Mouse (Mus musculus): Measurements from ENCODE around the gene Raet1e. TPM values are rescaled to one million over a fixed set of nuclear protein-coding genes. Genes with fewer than 3 reads are reported as not detected.
"Not testable (repeated sequence)": the region's sequence is repeated elsewhere in the genome, so short reads cannot be mapped to it uniquely, and the experiment has no call there.

Gene Raet1e
- polyA plus RNA-seq, 1 experiment from 2014 or later: 5.3 TPM

DNA sequence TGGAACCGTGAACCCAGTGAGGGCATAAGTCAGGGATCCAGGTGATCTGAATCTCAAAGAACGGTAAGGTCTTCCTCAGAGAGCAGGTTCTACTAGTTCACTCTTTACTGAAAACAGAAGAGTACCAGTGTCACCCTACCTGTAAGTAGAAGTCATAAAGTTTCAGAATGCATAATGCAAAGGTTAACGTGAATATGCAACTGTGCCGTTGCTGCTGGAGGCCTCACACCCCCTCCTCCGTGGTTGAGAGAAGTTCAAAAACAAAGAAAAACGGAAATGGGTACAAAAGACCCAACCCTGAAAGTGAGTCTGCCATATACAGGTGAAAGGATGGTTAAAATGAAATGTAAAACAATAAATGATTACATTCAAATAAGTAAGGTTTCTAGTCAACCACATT lies 145.4 kb downstream of the Raet1e start:
- Histone ChIP-seq H3K4me3 (ENCODE audit: low read depth, low read length) (no peak overlapping the region), H3K4me2 (replicated peaks; ENCODE audit: low read depth) (no peak overlapping the region), H3K9me3 (ENCODE audit: control insufficient read depth, low read length) (no peaks in the 10 kb centered on the region), H3K27me3 (ENCODE audit: control insufficient read depth, insufficient read depth, low read length) (no peaks in the 10 kb centered on the region), H3K4me1 (replicated peaks; ENCODE audit: control insufficient read depth, insufficient read depth) (no peaks in the 10 kb centered on the region), H3K36me3 (ENCODE audit: control insufficient read depth, insufficient read depth, low read length) (no peaks in the 10 kb centered on the region), H3K27ac (replicated peaks) (no peak overlapping the region), H3K9ac (ENCODE audit: low read length) (no peak overlapping the region)
- DNase-seq (ENCODE audit: low spot score) (no peak), ATAC-seq (ENCODE audit: low FRiP score, low TSS enrichment) (no peak)
- TF ChIP-seq EP300 (optimal IDR thresholded peaks at IDR 0.05): no peak
- no peak for TF ChIP-seq CTCF (IDR thresholded peaks at IDR 0.05; ENCODE audit: low read depth)
- WGBS: 85% methylated on average over 6 of the region's 6 CpGs

DNA sequence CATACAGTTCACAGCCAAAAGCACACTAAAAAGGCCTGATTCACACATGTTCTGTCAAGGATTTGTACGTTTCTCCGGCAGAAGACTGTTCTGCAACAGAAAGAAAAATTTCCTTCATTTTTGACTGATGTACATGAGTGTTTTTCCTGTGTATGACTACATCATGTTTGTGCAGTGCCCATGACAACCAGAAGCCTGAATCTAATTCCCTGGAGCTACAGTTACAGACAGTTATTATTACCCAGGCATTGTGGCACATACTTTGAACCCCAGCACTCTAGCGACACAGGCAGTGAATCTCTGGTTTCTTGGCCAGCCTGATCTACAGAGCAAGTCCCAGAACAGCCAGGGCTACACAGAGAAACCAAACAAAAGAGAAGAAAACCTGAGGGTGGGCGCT lies 147.4 kb downstream of the Raet1e start:
- DNase-seq (ENCODE audit: low spot score) (no peak), ATAC-seq (ENCODE audit: low FRiP score, low TSS enrichment) (no peak)
- Histone ChIP-seq H3K4me2 (replicated peaks; ENCODE audit: low read depth) (no peak overlapping the region), H3K36me3 (ENCODE audit: control insufficient read depth, insufficient read depth, low read length) (no peaks in the 10 kb centered on the region), H3K27me3 (ENCODE audit: control insufficient read depth, insufficient read depth, low read length) (no peaks in the 10 kb centered on the region), H3K9me3 (ENCODE audit: control insufficient read depth, low read length) (no peaks in the 10 kb centered on the region), H3K4me1 (replicated peaks; ENCODE audit: control insufficient read depth, insufficient read depth) (no peaks in the 10 kb centered on the region), H3K27ac (replicated peaks) (no peak overlapping the region), H3K9ac (ENCODE audit: low read length) (no peak overlapping the region), H3K4me3 (ENCODE audit: low read depth, low read length) (no peak overlapping the region)
- 73% methylated on average over 4 of the region's 4 CpGs for WGBS
- no peak for TF ChIP-seq CTCF (IDR thresholded peaks at IDR 0.05; ENCODE audit: low read depth)
- no peak for TF ChIP-seq EP300 (optimal IDR thresholded peaks at IDR 0.05)

DNA sequence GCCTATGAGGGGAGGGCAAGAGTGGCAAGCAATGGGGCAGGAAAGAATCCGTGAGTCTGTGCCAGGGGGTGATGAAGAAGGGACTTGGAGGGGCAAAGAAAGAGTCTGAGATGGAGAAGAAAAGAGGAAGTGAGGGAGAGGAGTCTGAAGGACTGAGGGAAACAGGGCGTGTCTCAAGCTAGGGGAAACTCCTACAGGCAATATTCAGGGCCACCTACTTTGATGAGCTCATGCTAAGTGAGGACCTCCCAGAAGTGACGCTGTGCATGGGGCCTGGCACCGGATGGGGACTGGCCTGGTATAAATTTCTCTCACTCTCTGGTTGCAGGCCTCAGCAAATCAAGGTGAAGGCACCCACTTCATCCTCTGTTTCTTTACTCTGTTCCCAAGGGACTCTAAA lies 148.1 kb downstream of the Raet1e start:
- peak; percentile 57; the same call in 1 of the 2 replicates for ATAC-seq (ENCODE audit: low FRiP score, low TSS enrichment)
- Histone ChIP-seq H3K4me1 (replicated peaks; ENCODE audit: control insufficient read depth, insufficient read depth) (no peaks in the 10 kb centered on the region), H3K4me2 (replicated peaks; ENCODE audit: low read depth) (no peak overlapping the region), H3K4me3 (ENCODE audit: low read depth, low read length) (no peak overlapping the region), H3K9ac (ENCODE audit: low read length) (no peak overlapping the region), H3K27ac (replicated peaks) (no peak overlapping the region), H3K27me3 (ENCODE audit: control insufficient read depth, insufficient read depth, low read length) (no peaks in the 10 kb centered on the region), H3K9me3 (ENCODE audit: control insufficient read depth, low read length) (no peaks in the 10 kb centered on the region), H3K36me3 (ENCODE audit: control insufficient read depth, insufficient read depth, low read length) (no peaks in the 10 kb centered on the region)
- 65% methylated on average over 4 of the region's 4 CpGs for WGBS
- TF ChIP-seq EP300 (optimal IDR thresholded peaks at IDR 0.05): no peak
- TF ChIP-seq CTCF (IDR thresholded peaks at IDR 0.05; ENCODE audit: low read depth): no peak
- DNase-seq (ENCODE audit: low spot score): no peak

DNA sequence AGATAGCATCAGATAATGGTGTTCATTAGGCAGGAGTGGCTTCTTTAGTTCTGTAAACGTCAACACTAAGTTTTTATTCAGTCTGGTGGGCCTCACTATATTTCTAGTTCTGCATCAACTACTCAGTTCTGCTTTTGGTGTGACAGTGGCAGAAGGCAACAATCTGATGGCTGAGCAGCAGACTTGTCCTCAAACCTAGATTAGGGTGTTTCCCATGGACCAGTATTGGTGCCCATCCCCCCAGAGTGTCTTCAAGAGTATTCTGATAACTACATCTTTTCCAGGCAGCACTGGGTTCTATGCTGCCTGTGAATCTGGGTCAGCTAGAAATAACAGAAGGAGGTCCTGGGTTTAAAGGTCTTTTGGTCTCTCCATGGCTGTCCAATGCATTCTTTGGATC lies 149.9 kb downstream of the Raet1e start:
- Histone ChIP-seq H3K4me1 (replicated peaks; ENCODE audit: control insufficient read depth, insufficient read depth) (no peaks in the 10 kb centered on the region), H3K4me3 (ENCODE audit: low read depth, low read length) (no peak overlapping the region), H3K27ac (replicated peaks) (no peak overlapping the region), H3K4me2 (replicated peaks; ENCODE audit: low read depth) (no peak overlapping the region), H3K36me3 (ENCODE audit: control insufficient read depth, insufficient read depth, low read length) (no peaks in the 10 kb centered on the region), H3K9ac (ENCODE audit: low read length) (no peak overlapping the region), H3K27me3 (ENCODE audit: control insufficient read depth, insufficient read depth, low read length) (no peaks in the 10 kb centered on the region), H3K9me3 (ENCODE audit: control insufficient read depth, low read length) (no peaks in the 10 kb centered on the region)
- DNase-seq (ENCODE audit: low spot score) (no peak), ATAC-seq (ENCODE audit: low FRiP score, low TSS enrichment) (no peak)
- no peak for TF ChIP-seq CTCF (IDR thresholded peaks at IDR 0.05; ENCODE audit: low read depth)
- no peak for TF ChIP-seq EP300 (optimal IDR thresholded peaks at IDR 0.05)
- 57% methylated on average over 1 of the region's 1 CpGs for WGBS

DNA sequence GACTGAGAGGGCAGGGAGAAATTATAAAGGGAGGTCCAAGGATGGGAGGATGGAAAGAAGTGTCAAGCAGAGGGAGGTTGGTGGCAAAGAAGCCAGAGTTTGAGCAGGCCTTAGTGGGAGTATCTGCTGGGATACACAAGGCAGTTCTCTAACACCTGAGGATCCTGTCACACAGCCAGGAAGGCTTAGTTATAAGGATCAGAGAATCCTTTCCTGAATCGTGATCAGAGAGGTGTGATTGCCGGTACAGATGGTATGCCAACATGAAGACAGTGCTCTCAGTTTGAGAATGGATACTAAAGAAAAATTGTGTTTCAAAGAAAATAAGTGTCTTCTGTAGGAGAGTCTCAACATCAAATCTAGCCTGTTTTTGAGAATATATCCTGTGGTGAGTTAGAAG lies 164.5 kb downstream of the Raet1e start:
- H3K36me3 ChIP-seq (ENCODE audit: control insufficient read depth, insufficient read depth, low read length): no peaks in the 10 kb centered on the region
- no peaks in the 10 kb centered on the region for H3K9me3 ChIP-seq (ENCODE audit: control insufficient read depth, low read length)
- ATAC-seq (ENCODE audit: low FRiP score, low TSS enrichment): no peak
- H3K4me1 ChIP-seq (replicated peaks; ENCODE audit: control insufficient read depth, insufficient read depth): no peaks in the 10 kb centered on the region
- H3K27ac ChIP-seq (replicated peaks): no peak overlapping the region
- DNase-seq (ENCODE audit: low spot score): no peak
- H3K9ac ChIP-seq (ENCODE audit: low read length): no peak overlapping the region
- 89% methylated on average over 2 of the region's 2 CpGs for WGBS
- TF ChIP-seq CTCF (IDR thresholded peaks at IDR 0.05; ENCODE audit: low read depth) (no peak), EP300 (optimal IDR thresholded peaks at IDR 0.05) (no peak)
- no peak overlapping the region for H3K4me3 ChIP-seq (ENCODE audit: low read depth, low read length)
- H3K4me2 ChIP-seq (replicated peaks; ENCODE audit: low read depth): no peak overlapping the region
- no peaks in the 10 kb centered on the region for H3K27me3 ChIP-seq (ENCODE audit: control insufficient read depth, insufficient read depth, low read length)

DNA sequence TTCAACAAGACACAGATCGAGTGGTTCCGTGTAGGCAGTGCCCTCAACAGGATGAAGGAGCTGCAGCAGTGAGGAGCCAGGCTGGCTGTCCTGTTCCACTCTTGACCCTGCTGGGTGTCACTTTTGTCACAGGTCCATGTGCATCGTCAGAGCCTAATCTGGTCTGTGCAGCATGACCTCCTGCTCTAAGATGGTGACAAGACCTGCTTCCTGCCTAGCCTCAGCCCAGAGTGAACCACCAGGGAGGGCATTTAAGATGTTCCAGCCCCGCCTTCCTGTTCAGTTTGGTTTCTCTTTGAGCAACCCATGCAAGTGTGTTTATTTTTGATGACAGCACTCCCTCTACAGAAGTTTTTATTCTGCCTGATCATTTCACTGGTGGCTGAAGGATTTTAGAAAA lies 187.4 kb downstream of the Raet1e start:
- not testable (repeated sequence) for H3K4me3 ChIP-seq (ENCODE audit: low read depth, low read length); H3K4me2 ChIP-seq (replicated peaks; ENCODE audit: low read depth); H3K9ac ChIP-seq (ENCODE audit: low read length); H3K27ac ChIP-seq (replicated peaks); H3K9me3 ChIP-seq (ENCODE audit: control insufficient read depth, low read length); DNase-seq (ENCODE audit: low spot score); ATAC-seq (ENCODE audit: low FRiP score, low TSS enrichment); H3K4me1 ChIP-seq (replicated peaks; ENCODE audit: control insufficient read depth, insufficient read depth); H3K36me3 ChIP-seq (ENCODE audit: control insufficient read depth, insufficient read depth, low read length); H3K27me3 ChIP-seq (ENCODE audit: control insufficient read depth, insufficient read depth, low read length)
- WGBS: 73% methylated on average over 4 of the region's 4 CpGs

DNA sequence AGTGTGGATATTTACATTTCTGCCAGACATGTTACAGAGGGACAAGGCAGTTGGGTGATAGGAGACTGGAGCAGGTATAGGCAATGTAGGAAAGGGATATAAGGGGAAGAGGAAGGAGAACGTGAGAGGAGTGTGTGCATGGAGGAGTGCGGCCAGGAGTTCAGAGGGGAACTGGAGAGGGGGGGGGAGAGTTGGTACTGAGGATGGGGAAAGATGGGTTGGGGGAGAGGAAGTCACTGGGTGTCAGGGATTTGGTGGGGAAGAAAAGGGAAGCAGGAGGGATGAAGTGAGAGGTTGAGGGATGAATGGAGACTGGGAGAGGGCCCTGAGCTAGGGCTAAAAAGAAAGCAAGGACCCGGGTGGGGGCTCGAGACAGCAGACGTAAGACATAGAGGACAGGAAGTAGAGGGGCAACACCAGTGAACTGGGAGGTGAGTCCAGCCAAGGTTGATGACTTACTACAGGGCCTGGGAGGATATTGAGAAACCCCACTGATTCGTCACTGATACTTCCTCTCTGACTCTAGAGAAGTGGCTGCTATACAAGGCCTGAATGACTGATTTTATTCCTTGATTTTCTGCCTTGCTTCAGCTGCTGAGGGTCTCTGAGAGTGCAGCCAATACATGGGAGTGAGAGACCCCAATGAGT lies 195.3 kb downstream of the Raet1e start:
- not testable (repeated sequence) for H3K4me2 ChIP-seq (replicated peaks; ENCODE audit: low read depth); H3K4me3 ChIP-seq (ENCODE audit: low read depth, low read length); H3K36me3 ChIP-seq (ENCODE audit: control insufficient read depth, insufficient read depth, low read length); H3K27me3 ChIP-seq (ENCODE audit: control insufficient read depth, insufficient read depth, low read length); H3K27ac ChIP-seq (replicated peaks); H3K9me3 ChIP-seq (ENCODE audit: control insufficient read depth, low read length); H3K9ac ChIP-seq (ENCODE audit: low read length); H3K4me1 ChIP-seq (replicated peaks; ENCODE audit: control insufficient read depth, insufficient read depth); DNase-seq (ENCODE audit: low spot score); ATAC-seq (ENCODE audit: low FRiP score, low TSS enrichment)
- 79% methylated on average over 6 of the region's 6 CpGs for WGBS

DNA sequence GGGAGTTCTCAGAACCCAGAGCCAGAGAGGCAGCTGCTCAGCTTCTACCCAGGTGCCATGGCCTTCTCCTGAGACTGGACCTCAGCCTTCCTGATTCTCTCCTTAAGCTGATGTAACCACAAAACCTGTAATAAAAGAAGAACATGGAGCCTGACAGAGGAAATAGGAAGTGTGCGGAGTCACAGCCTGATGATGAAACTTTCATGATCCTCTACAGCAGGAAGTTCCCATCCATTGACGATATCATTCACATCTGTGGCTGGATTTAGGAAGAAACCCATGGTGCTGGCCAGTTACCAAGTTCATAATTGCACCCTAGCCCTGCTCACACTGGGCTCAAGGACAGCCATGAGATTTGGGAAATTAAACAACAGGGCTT lies 195.8 kb downstream of the Raet1e start:
- not testable (repeated sequence) for H3K4me1 ChIP-seq (replicated peaks; ENCODE audit: control insufficient read depth, insufficient read depth); H3K4me2 ChIP-seq (replicated peaks; ENCODE audit: low read depth); H3K9me3 ChIP-seq (ENCODE audit: control insufficient read depth, low read length); H3K4me3 ChIP-seq (ENCODE audit: low read depth, low read length); H3K9ac ChIP-seq (ENCODE audit: low read length); H3K36me3 ChIP-seq (ENCODE audit: control insufficient read depth, insufficient read depth, low read length); H3K27ac ChIP-seq (replicated peaks); DNase-seq (ENCODE audit: low spot score); ATAC-seq (ENCODE audit: low FRiP score, low TSS enrichment); H3K27me3 ChIP-seq (ENCODE audit: control insufficient read depth, insufficient read depth, low read length)
- 65% methylated on average over 2 of the region's 2 CpGs for WGBS

DNA sequence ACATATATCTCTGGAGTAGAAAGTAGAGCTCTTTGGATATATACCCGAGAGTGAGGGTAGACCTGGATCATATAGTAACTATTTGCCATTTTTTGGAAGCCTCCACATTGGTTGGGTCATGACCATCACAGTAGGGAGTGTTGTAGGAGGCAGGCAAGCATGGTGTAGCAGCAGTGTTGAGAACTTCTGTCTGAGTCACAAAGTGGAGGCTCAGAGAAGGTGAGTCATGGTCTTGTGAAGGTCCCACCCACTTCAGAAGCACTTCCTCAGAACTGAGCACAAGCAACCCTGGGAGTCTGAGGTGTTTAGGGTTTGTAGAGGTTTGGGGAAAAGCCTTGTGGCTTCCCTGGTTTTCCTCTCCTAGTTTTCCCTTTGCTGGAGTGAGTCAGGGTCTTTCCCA lies 199.0 kb downstream of the Raet1e start:
- not testable (repeated sequence) for H3K27me3 ChIP-seq (ENCODE audit: control insufficient read depth, insufficient read depth, low read length); DNase-seq (ENCODE audit: low spot score); H3K9me3 ChIP-seq (ENCODE audit: control insufficient read depth, low read length); H3K4me2 ChIP-seq (replicated peaks; ENCODE audit: low read depth); H3K27ac ChIP-seq (replicated peaks); H3K4me1 ChIP-seq (replicated peaks; ENCODE audit: control insufficient read depth, insufficient read depth); H3K36me3 ChIP-seq (ENCODE audit: control insufficient read depth, insufficient read depth, low read length); H3K9ac ChIP-seq (ENCODE audit: low read length); H3K4me3 ChIP-seq (ENCODE audit: low read depth, low read length)
- 79% methylated on average over 1 of the region's 1 CpGs for WGBS
- ATAC-seq (ENCODE audit: low FRiP score, low TSS enrichment): peak; percentile 64; the same call in 1 of the 2 replicates

Data from stomach, postnatal 0 days (tissue).